Mouse (Mus musculus): ENCODE measurements at regions not wholly inside any gene's neighbourhood (a gene's known extent, or its start where the extent isn't known, plus 50 kb on each side); places are given as distances from the start of the nearest gene placed in this dataset.

DNA sequence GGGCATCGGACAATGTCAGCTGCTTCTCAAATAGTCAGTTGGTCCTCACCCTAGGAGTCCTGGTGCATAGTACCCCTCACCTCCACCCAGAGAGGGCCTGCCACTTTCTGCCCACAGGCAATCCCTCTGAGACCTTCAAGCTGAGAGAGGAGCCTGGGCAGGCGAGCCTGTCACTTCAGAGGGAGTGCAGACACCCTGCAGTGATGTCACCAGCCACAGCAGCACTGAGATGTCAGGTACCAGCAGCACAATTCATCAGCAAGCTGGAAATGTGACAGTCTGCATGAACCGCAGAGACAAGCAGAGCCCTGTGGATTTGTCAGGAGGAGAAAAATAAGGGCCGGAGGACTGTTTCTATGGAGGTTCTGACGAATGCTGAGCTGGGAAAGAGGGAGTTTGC lies 324.3 kb downstream of the Qk start:
- no peak for DNase-seq (ENCODE audit: low spot score in 2 of 2)

DNA sequence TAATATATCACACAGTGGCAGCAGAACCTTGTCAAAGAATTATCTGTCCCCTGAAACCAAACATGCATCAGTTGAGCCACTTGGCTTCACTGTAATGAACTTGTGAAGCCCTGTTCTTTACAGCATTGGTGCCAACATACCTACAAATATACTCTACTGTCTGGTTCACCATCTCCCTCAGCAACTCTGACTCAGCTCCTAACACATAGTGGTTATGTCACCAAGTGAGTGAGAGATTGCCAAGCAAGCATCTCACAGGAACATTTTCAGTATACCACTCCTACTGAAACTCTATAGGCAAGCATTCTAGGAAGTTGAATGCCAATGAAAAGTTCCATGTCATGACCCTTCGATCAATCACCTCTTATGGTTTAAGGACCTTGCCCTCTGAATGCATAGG lies 321.2 kb upstream of the Pabpc6 start:
- peak in 1 of 2 experiments; percentile 8 for DNase-seq (ENCODE audit: low spot score in 2 of 2)

DNA sequence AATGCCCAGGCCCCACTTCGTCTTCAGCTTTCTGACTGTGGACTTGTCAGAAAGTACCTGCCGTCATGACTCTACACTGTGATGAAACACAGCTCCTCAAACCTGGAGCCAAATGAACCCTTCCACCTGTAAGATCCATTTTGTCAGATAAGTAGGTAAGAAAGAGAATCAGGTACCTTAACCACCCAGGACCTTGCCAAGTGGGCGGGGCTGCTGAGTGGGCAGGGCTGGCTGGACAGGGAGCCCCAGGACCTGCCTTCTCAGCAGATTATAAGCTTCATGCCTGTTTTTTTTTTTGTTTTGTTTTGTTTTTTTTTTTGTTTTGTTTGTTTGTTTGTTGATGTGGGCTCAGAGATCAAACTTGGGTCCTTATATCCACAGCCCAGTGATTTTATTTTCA lies 311.8 kb upstream of the Pabpc6 start:
- no peak for DNase-seq (ENCODE audit: low spot score in 2 of 2)

DNA sequence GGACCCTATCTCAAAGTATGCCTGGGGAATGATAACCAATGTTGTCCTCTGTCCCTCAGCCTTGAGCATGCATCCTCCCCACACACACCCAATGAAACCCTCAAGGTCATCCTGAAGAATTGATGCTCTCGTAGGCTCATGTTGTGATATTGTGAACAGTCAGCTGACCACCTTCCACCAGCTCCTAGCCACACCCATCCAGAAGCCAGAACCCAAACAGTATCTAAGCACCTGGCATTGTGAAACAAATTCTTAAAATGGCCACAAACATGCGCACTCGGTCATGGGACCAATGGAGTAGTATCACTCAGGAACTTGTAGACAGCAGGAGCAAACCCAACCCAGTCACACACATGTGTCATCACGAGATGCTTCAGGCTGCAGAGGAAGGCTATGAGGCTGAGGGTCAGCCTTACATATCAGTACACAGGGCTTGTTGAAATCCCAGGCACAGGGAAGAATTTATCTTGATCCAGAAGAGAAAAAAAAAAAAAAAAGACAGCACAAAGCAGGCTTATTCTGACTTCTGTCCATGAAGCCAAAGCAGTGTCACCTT lies 307.4 kb upstream of the Pabpc6 start:
- no peak for DNase-seq (ENCODE audit: low spot score in 2 of 2)

DNA sequence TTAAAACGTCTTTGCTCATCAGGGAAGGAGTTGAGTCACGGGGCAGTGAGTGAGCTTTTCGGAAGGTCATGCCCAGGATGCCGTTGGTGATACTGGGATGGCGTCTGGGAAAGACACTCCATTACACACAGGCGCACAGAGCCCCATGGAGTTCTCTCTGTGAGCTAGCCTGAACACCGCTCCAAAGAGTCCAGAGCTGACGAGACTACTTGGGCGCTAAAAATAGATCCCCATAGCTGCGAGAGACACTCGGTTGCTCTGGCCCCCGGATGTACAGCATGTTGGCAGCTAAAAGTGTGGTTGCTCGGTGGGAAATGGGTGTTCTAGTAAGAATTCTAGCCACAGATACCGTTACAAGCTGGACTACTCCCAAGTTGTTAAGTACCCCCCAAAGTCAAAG lies 306.5 kb upstream of the Pabpc6 start:
- no peak for DNase-seq (ENCODE audit: low spot score in 2 of 2)

DNA sequence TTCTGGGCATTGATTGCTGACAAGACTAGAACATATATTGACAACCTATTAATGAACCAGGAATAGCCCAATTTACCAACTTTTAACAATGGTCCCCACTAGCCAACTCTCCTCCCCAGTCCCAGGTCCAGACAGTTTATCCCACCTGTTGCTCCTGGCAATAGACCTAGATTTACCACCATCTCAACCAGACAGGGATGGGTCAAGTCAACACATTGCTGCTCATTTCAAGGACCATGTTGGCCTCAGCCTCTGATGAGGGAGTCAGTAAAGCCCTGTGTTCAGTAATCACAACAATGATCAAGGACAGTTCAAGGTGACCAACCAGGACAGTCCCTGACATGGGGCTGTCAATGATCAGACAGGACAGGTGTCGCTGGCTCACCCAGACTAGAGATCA lies 305.6 kb upstream of the Pabpc6 start:
- DNase-seq (ENCODE audit: low spot score in 2 of 2) = no peak

DNA sequence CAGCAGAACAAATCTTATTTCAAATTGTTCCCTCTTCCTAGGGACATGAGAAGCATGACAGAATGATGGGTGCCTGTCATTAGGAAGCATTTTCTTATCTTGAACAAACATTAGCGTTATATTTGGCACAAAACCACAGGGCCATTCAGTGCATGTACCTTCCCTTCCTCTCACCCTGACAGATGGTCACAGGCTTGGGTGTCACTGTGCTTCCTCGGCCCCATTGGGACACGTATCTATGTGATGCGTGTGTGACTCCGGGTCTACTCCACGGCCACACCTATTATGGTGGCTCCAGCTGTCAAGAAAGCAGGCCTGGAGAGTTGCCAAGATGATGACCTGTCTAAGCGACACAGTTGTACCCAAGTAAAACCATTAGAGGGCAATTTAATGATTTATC lies 298.5 kb upstream of the Pabpc6 start:
- no peak for DNase-seq (ENCODE audit: low spot score in 2 of 2)

DNA sequence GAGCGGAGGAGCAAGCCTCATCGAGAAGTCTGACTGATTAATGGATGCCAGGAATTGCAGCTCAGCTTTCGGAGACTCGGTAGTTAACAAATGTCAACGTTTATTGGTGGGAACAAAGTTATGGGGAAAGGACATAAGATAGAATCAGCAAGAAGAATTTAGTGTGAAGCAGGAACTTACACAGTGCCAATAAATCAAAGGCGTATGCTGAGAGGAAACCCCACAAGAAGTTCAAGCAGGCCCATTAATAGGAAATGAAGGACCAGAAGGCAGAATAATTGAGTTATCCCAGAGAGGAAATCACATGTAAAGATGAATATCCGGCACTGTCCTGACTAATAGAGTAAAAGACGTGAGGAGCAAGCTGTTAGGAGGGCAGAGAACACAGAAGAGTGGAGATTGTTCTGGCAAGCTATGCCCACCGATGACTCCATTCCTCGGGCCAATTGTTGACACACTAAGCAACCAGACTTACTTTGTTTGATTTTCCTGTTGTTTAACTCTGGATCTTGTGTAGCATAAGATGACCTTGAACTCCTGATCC lies 293.4 kb upstream of the Pabpc6 start:
- no peak for DNase-seq (ENCODE audit: low spot score in 2 of 2)

DNA sequence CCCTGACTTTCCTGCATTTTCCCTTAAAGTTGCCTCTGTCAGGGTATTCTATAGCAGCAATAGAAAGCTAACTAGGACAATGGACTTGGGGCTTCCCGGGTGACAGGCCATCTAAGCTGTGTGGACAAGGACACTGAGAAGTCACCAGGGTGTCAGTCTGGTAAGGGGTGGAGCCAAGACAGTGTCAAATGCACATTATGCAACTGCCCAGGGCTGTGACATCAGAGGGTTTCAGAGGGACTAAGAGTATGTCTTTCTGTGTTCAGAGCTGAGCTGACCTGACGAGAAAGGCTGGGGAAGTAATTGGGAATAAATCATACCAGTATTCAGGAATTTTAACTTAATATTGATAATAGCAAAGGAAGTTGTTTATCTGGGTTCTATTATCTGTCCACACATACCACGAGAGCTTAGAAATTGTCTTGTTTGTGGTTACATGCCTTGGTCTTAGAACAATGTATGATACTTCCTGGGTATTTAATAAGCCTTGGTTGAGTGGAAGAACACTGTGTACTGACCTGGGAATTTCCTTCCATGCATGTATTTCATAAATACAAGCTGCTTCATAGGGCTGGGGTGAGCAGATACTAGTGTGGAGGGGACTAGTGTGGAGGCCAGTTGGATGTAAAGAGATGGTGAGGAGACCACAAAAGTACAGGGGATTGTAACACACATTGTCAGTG lies 279.6 kb upstream of the Pabpc6 start:
- no peak for DNase-seq (ENCODE audit: low spot score in 2 of 2)

DNA sequence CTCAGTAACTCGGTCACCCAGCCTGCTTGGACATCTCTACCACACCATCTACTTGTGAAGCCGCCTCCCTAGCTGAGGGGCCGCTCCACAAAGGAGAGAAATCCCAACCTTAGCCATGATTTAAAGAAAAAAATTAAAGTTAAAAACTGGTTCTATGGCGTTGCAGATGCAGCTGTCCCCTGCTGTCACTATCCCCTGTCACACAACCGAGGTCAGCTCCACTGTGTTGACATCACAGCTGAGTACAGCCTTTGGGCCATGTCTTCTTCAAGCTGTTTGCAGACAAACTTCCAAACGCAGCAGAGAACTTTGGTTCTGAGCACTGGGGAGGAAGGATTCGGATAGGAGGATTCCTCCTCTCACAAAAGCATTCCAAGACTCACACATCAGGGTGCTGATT lies 278.1 kb upstream of the Pabpc6 start:
- DNase-seq (ENCODE audit: low spot score in 2 of 2) = no peak

DNA sequence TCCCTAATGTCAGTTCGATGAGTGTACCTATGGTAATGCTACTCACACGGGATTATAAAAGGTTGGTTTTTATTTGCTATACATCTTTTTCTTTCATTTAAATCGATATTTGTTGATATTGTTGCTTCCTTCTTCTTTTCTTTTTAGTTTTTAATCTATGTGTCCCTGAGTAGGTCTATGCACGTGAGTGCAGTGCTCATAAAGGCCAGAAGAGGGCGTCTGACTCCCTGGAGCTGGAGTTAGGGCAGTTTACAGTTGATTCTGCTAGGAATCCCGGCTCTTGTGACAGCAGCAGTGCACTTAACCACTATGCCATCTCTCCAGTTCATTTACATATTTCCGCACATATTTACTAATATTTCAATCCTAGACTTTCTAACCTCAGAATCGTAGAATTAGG lies 275.0 kb upstream of the Pabpc6 start:
- DNase-seq (ENCODE audit: low spot score in 2 of 2) = no peak

DNA sequence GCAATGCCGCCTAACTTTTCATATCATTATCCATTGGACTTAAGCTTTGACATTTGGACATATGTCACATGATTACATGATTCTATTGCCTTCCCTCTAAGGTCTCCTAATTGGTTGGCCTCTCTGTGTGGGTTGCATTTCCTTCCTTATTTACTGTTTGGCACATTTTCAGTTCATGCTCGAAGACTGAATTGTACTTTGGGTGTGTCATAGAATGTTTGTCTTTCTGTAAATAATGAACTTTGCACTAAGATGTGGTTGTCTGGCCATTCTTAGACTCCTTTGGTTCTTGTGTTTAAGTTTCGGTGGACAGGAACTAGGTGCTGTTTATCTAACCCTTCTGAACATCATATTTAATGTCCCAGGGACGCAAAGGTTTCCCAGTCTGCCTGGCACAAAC lies 272.7 kb upstream of the Pabpc6 start:
- DNase-seq (ENCODE audit: low spot score in 2 of 2) = no peak

DNA sequence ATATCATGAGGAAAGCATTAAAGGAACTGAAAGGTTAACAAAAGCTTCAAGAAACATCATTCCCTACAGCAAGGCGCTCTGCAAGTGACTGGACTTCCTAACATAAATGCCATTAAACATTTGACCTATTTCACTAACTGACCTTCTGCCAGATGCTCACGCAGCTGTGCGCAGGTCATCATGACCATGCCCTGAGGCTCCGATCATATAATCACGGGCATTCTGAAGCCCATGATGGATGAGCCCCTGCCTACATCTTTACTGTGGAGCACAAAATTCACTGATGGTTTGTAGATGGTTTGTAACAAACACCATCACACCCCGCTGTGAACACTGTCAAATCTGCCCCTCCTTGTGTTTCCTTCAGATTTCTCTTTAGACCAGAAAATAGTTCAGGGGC lies 270.1 kb upstream of the Pabpc6 start:
- DNase-seq (ENCODE audit: low spot score in 2 of 2) = no peak

DNA sequence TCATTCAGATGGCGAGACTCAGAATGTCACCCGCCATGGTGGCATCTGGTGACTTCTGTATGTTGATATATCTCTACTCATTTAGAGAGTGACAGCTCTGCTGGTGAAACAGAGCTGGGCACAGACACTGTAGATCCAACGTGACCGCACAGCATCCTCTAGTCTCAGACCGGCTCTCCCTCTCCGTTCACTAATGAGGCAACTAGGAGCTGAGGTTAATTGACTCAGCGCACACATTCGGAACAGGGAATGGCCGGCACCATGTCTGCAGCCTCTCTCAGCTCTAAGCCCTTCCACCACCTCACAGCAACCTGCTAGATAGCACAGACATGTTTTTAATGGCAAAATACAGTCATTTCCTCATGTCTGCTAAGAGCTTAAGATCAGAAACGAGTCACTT lies 268.9 kb upstream of the Pabpc6 start:
- no peak for DNase-seq (ENCODE audit: low spot score in 2 of 2)

DNA sequence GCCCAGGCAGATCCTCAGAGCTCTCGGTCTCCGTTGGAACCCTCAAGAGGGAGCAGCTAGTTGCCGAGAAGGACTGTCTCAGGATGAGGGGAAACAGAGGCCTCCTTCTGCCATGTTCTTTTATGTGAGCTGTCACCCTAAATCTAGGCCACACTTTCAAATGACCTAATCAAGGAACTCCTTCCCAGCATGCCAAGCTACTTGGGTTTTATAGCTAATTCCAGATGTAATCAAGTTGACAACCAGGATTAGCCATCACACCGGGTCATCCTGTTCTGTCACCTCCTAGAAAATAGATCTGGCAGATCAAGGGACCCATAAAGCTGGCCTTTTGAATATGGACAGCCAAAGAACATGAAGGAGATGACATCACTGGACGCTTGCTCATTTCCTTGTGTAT lies 267.7 kb upstream of the Pabpc6 start:
- no peak for DNase-seq (ENCODE audit: low spot score in 2 of 2)

DNA sequence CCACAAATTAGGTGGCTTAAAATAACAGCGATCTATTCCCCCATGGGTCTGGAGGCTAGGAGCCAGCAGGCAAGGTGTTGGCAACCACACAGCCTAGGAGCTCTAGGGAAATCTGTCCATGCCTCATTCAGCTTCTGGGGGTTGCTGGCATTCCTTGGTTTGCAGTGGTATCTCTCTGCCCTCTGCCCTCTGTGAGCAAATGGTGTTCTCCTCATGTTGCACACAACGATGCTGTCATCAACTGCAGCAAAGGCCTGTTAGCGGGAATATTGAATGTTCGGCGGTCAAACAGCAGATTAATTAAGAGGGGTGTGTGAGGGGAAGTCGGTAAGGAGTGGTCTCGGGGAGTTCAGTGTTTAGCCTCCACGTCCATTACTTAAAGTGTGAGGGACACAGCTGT lies 262.7 kb upstream of the Pabpc6 start:
- no peak for DNase-seq (ENCODE audit: low spot score in 2 of 2)

DNA sequence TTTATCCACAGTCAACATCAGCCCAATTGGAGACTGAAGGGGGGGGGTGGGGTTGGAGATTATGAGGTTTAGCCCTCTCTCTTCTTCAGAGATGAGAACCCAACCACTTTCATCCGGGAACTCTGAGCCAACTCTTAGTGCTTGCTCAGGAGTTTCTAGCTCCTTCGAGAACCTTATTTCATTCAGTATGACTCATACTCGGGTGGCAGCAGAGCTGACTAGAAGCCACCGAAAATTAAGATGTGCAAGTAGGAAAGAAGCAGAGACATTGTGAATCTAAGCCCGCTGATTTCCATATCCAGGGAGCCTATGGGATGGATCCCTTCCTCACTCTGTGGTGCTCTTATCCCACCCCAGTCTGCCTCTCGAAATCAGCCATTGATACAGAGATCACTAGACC lies 262.0 kb upstream of the Pabpc6 start:
- DNase-seq (ENCODE audit: low spot score in 2 of 2) = peak in 1 of 2 experiments; percentile 8

DNA sequence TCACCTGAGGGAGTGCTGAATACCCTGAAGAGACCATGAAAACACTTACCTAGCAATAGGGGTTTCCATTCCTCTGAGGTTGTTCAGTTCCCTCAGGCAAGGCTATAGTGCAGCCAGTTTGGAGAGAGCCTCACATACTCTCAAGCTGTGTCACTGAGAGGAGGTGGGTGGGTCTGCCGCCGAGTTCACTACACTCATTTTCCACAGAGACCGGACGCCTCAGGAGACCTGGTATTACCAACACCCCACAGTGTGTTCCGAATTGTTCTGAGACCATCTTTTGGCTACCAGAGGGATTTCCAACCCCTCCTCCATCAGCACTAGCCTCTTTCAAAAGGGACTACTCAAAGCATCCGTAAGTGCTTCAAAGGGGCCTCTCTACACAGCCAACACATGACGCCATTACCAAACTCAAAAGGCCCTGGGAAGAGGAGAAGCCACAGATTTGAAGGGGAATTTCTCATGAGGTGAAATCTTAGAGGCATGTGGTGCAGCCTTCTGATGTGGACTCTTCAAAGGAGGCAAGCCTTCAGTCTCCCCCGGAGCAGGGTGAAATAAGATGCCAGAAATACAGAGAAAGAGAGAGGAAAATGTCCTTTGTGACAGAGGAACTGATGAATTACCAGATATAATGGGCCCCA lies 260.1 kb upstream of the Pabpc6 start:
- no peak for DNase-seq (ENCODE audit: low spot score in 2 of 2)

DNA sequence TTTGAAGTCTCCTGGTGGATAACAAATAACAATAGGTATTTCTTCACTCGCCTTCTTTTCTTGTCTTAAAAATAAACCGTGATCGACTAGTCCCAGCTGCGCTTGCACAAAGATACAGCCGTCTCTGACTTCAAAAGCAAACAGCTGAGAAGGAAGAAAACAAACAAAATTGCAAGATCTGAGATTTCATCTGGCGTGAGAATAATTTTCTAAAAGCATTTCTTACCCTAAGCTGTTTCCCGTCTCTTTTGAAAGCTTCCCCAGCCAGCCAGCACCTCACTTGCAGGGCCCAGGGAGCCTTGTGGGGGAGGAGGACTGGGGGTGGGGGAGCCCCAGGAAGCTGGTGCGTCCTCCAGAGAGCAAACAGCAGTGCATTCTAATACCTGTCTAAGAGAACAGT lies 258.2 kb upstream of the Pabpc6 start:
- DNase-seq (ENCODE audit: low spot score in 2 of 2) = no peak

DNA sequence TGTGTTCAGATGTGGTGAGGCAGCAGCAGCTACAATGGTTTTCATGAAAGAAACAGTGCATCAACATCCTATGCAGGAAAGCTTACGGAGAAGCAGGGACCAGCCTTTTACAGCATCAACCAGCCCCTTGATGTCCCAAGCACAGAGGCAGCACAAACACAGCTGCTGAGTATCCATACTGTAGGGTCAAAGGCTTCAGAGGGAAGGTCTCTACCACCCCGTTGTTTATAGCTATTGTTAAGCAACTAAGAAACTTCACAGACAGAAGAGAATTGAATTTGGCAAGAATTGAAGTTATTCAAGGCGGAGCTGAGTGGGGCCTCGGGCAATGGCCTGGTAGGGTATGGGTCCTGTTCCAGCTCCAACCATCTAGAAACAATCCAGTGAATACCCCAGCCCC lies 256.8 kb upstream of the Pabpc6 start:
- no peak for DNase-seq (ENCODE audit: low spot score in 2 of 2)

DNA sequence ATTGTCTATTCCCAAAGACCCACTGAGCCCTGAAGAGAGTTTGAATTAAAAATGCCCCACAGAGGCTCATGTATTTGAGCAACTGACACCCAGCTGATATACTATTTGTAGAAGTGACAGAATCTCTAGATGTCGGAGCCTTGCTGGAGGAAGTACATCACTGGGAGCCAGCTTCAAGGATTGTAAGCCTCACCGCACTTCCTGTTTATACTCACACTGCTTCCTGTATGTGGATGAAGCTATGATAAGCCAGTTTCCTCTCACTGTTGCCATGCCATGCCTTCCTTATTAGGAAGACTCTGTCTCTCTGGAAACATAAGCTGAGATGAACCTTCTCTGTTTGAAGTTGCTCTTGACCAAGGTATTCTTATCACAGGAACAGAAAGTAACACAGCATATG lies 251.8 kb upstream of the Pabpc6 start:
- no peak for DNase-seq (ENCODE audit: low spot score in 2 of 2)

DNA sequence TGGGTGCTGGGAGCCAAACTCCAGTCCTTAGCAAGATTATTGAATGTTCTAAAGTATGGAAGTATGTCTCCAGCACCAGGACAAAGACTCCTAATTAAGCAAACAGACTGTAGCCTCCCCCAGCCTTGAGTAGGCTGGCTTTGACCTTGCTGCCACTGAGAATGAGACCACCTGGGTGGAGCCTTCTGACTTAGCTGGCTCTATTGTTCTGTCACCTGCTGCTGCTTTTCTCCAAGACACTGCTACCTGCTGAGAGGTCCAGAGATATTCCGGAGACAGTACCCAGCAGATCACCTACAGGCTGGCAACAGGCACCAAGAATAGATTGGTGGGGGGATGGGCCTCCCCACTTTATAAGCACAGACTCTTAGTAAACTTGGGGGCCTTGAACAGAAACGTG lies 247.5 kb upstream of the Pabpc6 start:
- DNase-seq (ENCODE audit: low spot score in 2 of 2) = no peak

DNA sequence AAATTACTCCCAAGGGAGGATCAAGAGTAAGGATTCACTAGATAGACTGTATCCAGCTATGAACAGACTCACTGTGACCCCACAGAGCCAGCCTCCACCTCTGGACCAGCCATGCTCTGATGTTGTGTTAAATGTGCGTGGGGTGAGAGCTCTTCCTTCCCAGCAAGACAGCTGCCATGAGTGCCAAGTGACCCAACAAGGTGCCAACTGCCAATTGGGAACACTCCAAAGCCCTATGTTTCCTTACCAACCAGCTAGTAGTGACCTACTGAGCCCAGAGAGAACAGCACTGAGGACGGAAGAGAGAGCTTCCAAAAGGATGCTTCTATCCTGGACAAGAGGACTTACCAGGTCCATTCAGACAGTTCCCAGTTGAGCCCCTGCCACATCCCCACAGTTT lies 241.3 kb upstream of the Pabpc6 start:
- no peak for DNase-seq (ENCODE audit: low spot score in 2 of 2)

All from right cerebral cortex, postnatal 36 days (tissue).